Mouse (Mus musculus): ENCODE results near the gene Tdrd9.
"Not testable (repeated sequence)": the region's sequence is repeated elsewhere in the genome, so short reads cannot be mapped to it uniquely, and the experiment has no call there.

Tdrd9 gene

GRCm38 (mm10) chr12:111971231-111971686, at the start of gene Tdrd9:
Gene Tdrd9 (plus strand): TSS chr12:111971559.
- DNase-seq, result no peak

- DNase-seq, result no peak
Observed at GRCm38 (mm10) chr12:111923117-111923516, 48.2 kb upstream of the Tdrd9 start.

GRCm38 (mm10) chr12:111927338-111927737, 44.0 kb upstream of the Tdrd9 start:
- DNase-seq, result peak; percentile 57

- no peak for DNase-seq
Observed at GRCm38 (mm10) chr12:111928411-111928966, 42.9 kb upstream of the Tdrd9 start.

GRCm38 (mm10) chr12:111931411-111932025, 39.8 kb upstream of the Tdrd9 start:
- no peak for DNase-seq

- DNase-seq, result no peak
Observed at GRCm38 (mm10) chr12:111932513-111932912, 38.8 kb upstream of the Tdrd9 start.

- peak; percentile 54 for DNase-seq
Observed at GRCm38 (mm10) chr12:111933032-111933704, 38.2 kb upstream of the Tdrd9 start.

GRCm38 (mm10) chr12:111933971-111934370, 37.4 kb upstream of the Tdrd9 start:
- no peak for DNase-seq

- DNase-seq, result peak; percentile 87
Observed at GRCm38 (mm10) chr12:111936706-111937550, 34.4 kb upstream of the Tdrd9 start.

GRCm38 (mm10) chr12:111938623-111939177, 32.7 kb upstream of the Tdrd9 start:
- DNase-seq, result no peak

- DNase-seq, result no peak
Observed at GRCm38 (mm10) chr12:111943421-111944064, 27.8 kb upstream of the Tdrd9 start.

GRCm38 (mm10) chr12:111944065-111944987, 27.0 kb upstream of the Tdrd9 start:
- DNase-seq, result not testable (repeated sequence)

GRCm38 (mm10) chr12:111945115-111945514, 26.2 kb upstream of the Tdrd9 start:
- peak; percentile 63 for DNase-seq

GRCm38 (mm10) chr12:111945765-111946655, 25.3 kb upstream of the Tdrd9 start:
- DNase-seq, result not testable (repeated sequence)

GRCm38 (mm10) chr12:111946716-111947115, 24.6 kb upstream of the Tdrd9 start:
- DNase-seq, result peak; percentile 77

- no peak for DNase-seq
Observed at GRCm38 (mm10) chr12:111950486-111950885, 20.9 kb upstream of the Tdrd9 start.

GRCm38 (mm10) chr12:111951701-111952100, 19.7 kb upstream of the Tdrd9 start:
- no peak for DNase-seq

GRCm38 (mm10) chr12:111956173-111956572, 15.2 kb upstream of the Tdrd9 start:
- no peak for DNase-seq

- DNase-seq, result peak; percentile 85
Observed at GRCm38 (mm10) chr12:111958101-111958865, 13.1 kb upstream of the Tdrd9 start.
